Mouse (Mus musculus) midbrain, embryonic 15.5 days (tissue): ENCODE results near the gene Boc. TPM values are rescaled to one million over a fixed set of nuclear protein-coding genes. Genes with fewer than 3 reads are reported as not detected.

Experiments
- ATAC-seq: fragments of 200-750 bp; cut with Nextera tagmentation; replicated peaks from 2 replicates; pipeline ENCODE4 v1.8.0; 2017; ENCODE audit warnings: moderate TSS enrichment
- H3K27ac ChIP-seq: fragments of 300-500 bp; sonication (generic); 2 replicates; pipeline ENCODE4 v1.5.1; 2015; ENCODE audit warnings: mild to moderate bottlenecking, inconsistent platforms
- H3K27me3 ChIP-seq: fragments of 300-500 bp; sonication (generic); replicated peaks from 2 replicates; pipeline ENCODE4 v1.6.1; 2015; ENCODE audit warnings: inconsistent platforms
- H3K36me3 ChIP-seq: fragments of 300-500 bp; sonication (generic); replicated peaks from 2 replicates; pipeline ENCODE4 v1.6.1; 2015; ENCODE audit warnings: inconsistent platforms
- H3K4me1 ChIP-seq: fragments of 300-500 bp; sonication (generic); 2 replicates; pipeline ENCODE4 v1.6.1; 2015; ENCODE audit warnings: inconsistent platforms
- H3K4me2 ChIP-seq: fragments of 300-500 bp; sonication (generic); 2 replicates; pipeline ENCODE4 v1.6.1; 2015; ENCODE audit warnings: inconsistent platforms, mild to moderate bottlenecking, moderate library complexity
- H3K4me3 ChIP-seq: fragments of 300-500 bp; sonication (generic); 2 replicates; pipeline ENCODE4 v1.5.1; 2015; ENCODE audit warnings: mild to moderate bottlenecking, inconsistent platforms
- H3K9ac ChIP-seq: fragments of 300-500 bp; sonication (generic); 2 replicates; pipeline ENCODE4 v1.6.1; 2015; ENCODE audit warnings: mild to moderate bottlenecking, inconsistent platforms
- H3K9me3 ChIP-seq: fragments of 300-500 bp; sonication (generic); 2 replicates; pipeline ENCODE4 v1.6.1; 2016; ENCODE audit warnings: inconsistent platforms
- WGBS: fragments of 180-500 bp; shearing (Covaris S2); methylation state at CpG from one replicate; pipeline ENCODE4 v1.1.7; 2015; ENCODE audit warnings: mixed read lengths; 5-methylcytosine and 5-hydroxymethylcytosine counted together
- polyA plus RNA-seq: library from polyadenylated mRNA; unstranded; fragments of >200 nt; fragmentation: Nextera tagmentation; extraction: Ambion mirVana; gene quantifications from 2 replicates; pipeline ENCODE4 v1.2.1, GENCODE M21; 2015

Gene Boc
- polyA plus RNA-seq, 1 experiment from 2014 or later = 11.7 TPM

GRCm38 (mm10) chr16:44549867-44550679 is 8.6 kb downstream of the Boc start:
- H3K4me1 ChIP-seq = peaks cover 47% of the 10 kb centered on the region
- H3K36me3 ChIP-seq = no peaks in the 10 kb centered on the region
- no peak overlapping the region for H3K4me3 ChIP-seq
- no peak overlapping the region for H3K9ac ChIP-seq
- no peak overlapping the region; the same call in 1 of the 2 replicates for H3K4me2 ChIP-seq
- WGBS = 51% methylated on average over 7 of the region's 7 CpGs
- H3K27me3 ChIP-seq = no peaks in the 10 kb centered on the region
- H3K27ac ChIP-seq = 0 out of 2 replicates have a peak overlapping the region, but pooled peaks have one; percentile 35
- no peaks in the 10 kb centered on the region for H3K9me3 ChIP-seq
- ATAC-seq = 0 out of 2 replicates have a peak, but pooled peaks have one; percentile 9

- no peaks in the 10 kb centered on the region for H3K27me3 ChIP-seq
- H3K36me3 ChIP-seq = no peaks in the 10 kb centered on the region
- no peak overlapping the region for H3K4me3 ChIP-seq
- WGBS = 75% methylated on average over 5 of the region's 6 CpGs
- no peak overlapping the region for H3K9ac ChIP-seq
- ATAC-seq = no peak
- H3K27ac ChIP-seq = no peak overlapping the region
- peaks cover 52% of the 10 kb centered on the region for H3K4me1 ChIP-seq
- no peaks in the 10 kb centered on the region for H3K9me3 ChIP-seq
- H3K4me2 ChIP-seq = no peak overlapping the region
Measured at GRCm38 (mm10) chr16:44549381-44549780, 9.3 kb downstream of the Boc start.

GRCm38 (mm10) chr16:44547976-44548375 is 10.7 kb downstream of the Boc start:
- H3K4me2 ChIP-seq = no peak overlapping the region
- no peak for ATAC-seq
- no peaks in the 10 kb centered on the region for H3K9me3 ChIP-seq
- no peak overlapping the region for H3K27ac ChIP-seq
- H3K4me1 ChIP-seq = peaks cover 56% of the 10 kb centered on the region
- H3K27me3 ChIP-seq = no peaks in the 10 kb centered on the region
- 63% methylated on average over 1 of the region's 1 CpGs for WGBS
- no peaks in the 10 kb centered on the region for H3K36me3 ChIP-seq
- H3K4me3 ChIP-seq = no peak overlapping the region
- H3K9ac ChIP-seq = no peak overlapping the region

- WGBS = 71% methylated on average over 8 of the region's 8 CpGs
- H3K9me3 ChIP-seq = no peaks in the 10 kb centered on the region
- peaks cover 63% of the 10 kb centered on the region for H3K4me1 ChIP-seq
- H3K27ac ChIP-seq = no peak overlapping the region
- H3K36me3 ChIP-seq = no peaks in the 10 kb centered on the region
- H3K9ac ChIP-seq = no peak overlapping the region
- no peak for ATAC-seq
- H3K4me3 ChIP-seq = no peak overlapping the region
- no peaks in the 10 kb centered on the region for H3K27me3 ChIP-seq
- no peak overlapping the region for H3K4me2 ChIP-seq
Measured at GRCm38 (mm10) chr16:44546831-44547230, 11.9 kb downstream of the Boc start.

GRCm38 (mm10) chr16:44545939-44546338 is 12.8 kb downstream of the Boc start:
- H3K27ac ChIP-seq = 0 out of 2 replicates have a peak overlapping the region, but pooled peaks have one; percentile 14
- no peaks in the 10 kb centered on the region for H3K27me3 ChIP-seq
- no peak for ATAC-seq
- H3K9me3 ChIP-seq = no peaks in the 10 kb centered on the region
- WGBS = 53% methylated on average over 2 of the region's 2 CpGs
- no peak overlapping the region for H3K4me3 ChIP-seq
- H3K4me2 ChIP-seq = no peak overlapping the region; the same call in 1 of the 2 replicates
- peaks cover 63% of the 10 kb centered on the region for H3K4me1 ChIP-seq
- no peak overlapping the region for H3K9ac ChIP-seq
- no peaks in the 10 kb centered on the region for H3K36me3 ChIP-seq

- no peak overlapping the region for H3K4me3 ChIP-seq
- no peak overlapping the region for H3K9ac ChIP-seq
- no peaks in the 10 kb centered on the region for H3K27me3 ChIP-seq
- H3K9me3 ChIP-seq = no peaks in the 10 kb centered on the region
- no peak overlapping the region; the same call in none of the 2 replicates for H3K4me2 ChIP-seq
- peaks cover 58% of the 10 kb centered on the region for H3K4me1 ChIP-seq
- 22% methylated on average over 7 of the region's 7 CpGs for WGBS
- no peak; the same call in 1 of the 2 replicates for ATAC-seq
- no peaks in the 10 kb centered on the region for H3K36me3 ChIP-seq
- H3K27ac ChIP-seq = peak overlapping the region; percentile 27; the same call in 1 of the 2 replicates
Measured at GRCm38 (mm10) chr16:44545153-44545552, 13.5 kb downstream of the Boc start.

- WGBS = 15% methylated on average over 3 of the region's 3 CpGs
- Histone ChIP-seq H3K9ac (no peak overlapping the region), H3K4me3 (no peak overlapping the region), H3K4me1 (peaks cover 59% of the 10 kb centered on the region), H3K27ac (peak overlapping the region; percentile 41; the same call in 1 of the 2 replicates), H3K36me3 (no peaks in the 10 kb centered on the region), H3K9me3 (no peaks in the 10 kb centered on the region), H3K27me3 (no peaks in the 10 kb centered on the region), H3K4me2 (peak overlapping the region; percentile 8; the same call in 1 of the 2 replicates)
- peak; percentile 25; the same call in 1 of the 2 replicates for ATAC-seq
Measured at GRCm38 (mm10) chr16:44543098-44543497, 15.6 kb downstream of the Boc start.

- peaks cover 59% of the 10 kb centered on the region for H3K4me1 ChIP-seq
- H3K27me3 ChIP-seq = no peaks in the 10 kb centered on the region
- H3K9ac ChIP-seq = no peak overlapping the region
- no peak overlapping the region for H3K4me2 ChIP-seq
- no peak overlapping the region for H3K4me3 ChIP-seq
- no peak for ATAC-seq
- no peaks in the 10 kb centered on the region for H3K9me3 ChIP-seq
- WGBS = 56% methylated on average over 3 of the region's 3 CpGs
- H3K27ac ChIP-seq = 0 out of 2 replicates have a peak overlapping the region, but pooled peaks have one; percentile 41
- H3K36me3 ChIP-seq = no peaks in the 10 kb centered on the region
Measured at GRCm38 (mm10) chr16:44542029-44542690, 16.5 kb downstream of the Boc start.

GRCm38 (mm10) chr16:44539611-44540010 is 19.1 kb downstream of the Boc start:
- Histone ChIP-seq H3K4me3 (no peak overlapping the region), H3K4me2 (no peak overlapping the region), H3K9me3 (no peaks in the 10 kb centered on the region), H3K27me3 (no peaks in the 10 kb centered on the region), H3K36me3 (no peaks in the 10 kb centered on the region), H3K27ac (peak overlapping the region; percentile 17; the same call in 1 of the 2 replicates), H3K9ac (no peak overlapping the region), H3K4me1 (peaks cover 50% of the 10 kb centered on the region)
- whole genome bisulfite sequencing = 62% methylated on average over 8 of the region's 8 CpGs
- no peak for ATAC-seq

- no peak overlapping the region for H3K9ac ChIP-seq
- H3K36me3 ChIP-seq = no peaks in the 10 kb centered on the region
- H3K4me3 ChIP-seq = no peak overlapping the region
- peak overlapping the region; percentile 17 for H3K4me2 ChIP-seq
- peak overlapping the region; percentile 62 for H3K27ac ChIP-seq
- 41% methylated on average over 16 of the region's 16 CpGs for WGBS
- H3K4me1 ChIP-seq = peaks cover 57% of the 10 kb centered on the region
- H3K27me3 ChIP-seq = no peaks in the 10 kb centered on the region
- H3K9me3 ChIP-seq = no peaks in the 10 kb centered on the region
- ATAC-seq = peak; percentile 15; the same call in 1 of the 2 replicates
Measured at GRCm38 (mm10) chr16:44538401-44539395, 20.0 kb downstream of the Boc start.

- WGBS = 34% methylated on average over 7 of the region's 7 CpGs
Measured at GRCm38 (mm10) chr16:44534122-44534521, 24.6 kb downstream of the Boc start.

More at GRCm38 (mm10) chr16:44534122-44534521, 24.6 kb downstream of the Boc start:
- Histone ChIP-seq H3K36me3 (no peaks in the 10 kb centered on the region), H3K4me3 (no peak overlapping the region), H3K9me3 (no peaks in the 10 kb centered on the region), H3K27me3 (no peaks in the 10 kb centered on the region), H3K27ac (no peak overlapping the region), H3K9ac (no peak overlapping the region), H3K4me1 (peaks cover 63% of the 10 kb centered on the region), H3K4me2 (no peak overlapping the region)
- ATAC-seq = no peak
